Mouse (Mus musculus) monocyte, adult 5-6 weeks (primary cell): Measurements from ENCODE around the gene Abcd2. TPM values are rescaled to one million over a fixed set of nuclear protein-coding genes. Genes with fewer than 3 reads are reported as not detected.

Experiments used
- ATAC-seq: fragments of 153-309, 156-312 bp; replicated peaks from 2 replicates; pipeline ENCODE4 v1.8.0; 2017; ENCODE audit warnings: mild to moderate bottlenecking; ENCODE audit not compliant: low TSS enrichment, insufficient number of reproducible peaks, severe bottlenecking, poor library complexity, low FRiP score
- total RNA-seq: library from RNA; stranded (forward); fragments of 200-1000, 200-491, 200-594 nt; gene quantifications from 3 replicates; pipeline ENCODE4 v1.2.3, GENCODE M21; 2017

Gene Abcd2
- total RNA-seq: 23.4 to 36.4 TPM (median 32.9 TPM) in 3 replicates

DNA sequence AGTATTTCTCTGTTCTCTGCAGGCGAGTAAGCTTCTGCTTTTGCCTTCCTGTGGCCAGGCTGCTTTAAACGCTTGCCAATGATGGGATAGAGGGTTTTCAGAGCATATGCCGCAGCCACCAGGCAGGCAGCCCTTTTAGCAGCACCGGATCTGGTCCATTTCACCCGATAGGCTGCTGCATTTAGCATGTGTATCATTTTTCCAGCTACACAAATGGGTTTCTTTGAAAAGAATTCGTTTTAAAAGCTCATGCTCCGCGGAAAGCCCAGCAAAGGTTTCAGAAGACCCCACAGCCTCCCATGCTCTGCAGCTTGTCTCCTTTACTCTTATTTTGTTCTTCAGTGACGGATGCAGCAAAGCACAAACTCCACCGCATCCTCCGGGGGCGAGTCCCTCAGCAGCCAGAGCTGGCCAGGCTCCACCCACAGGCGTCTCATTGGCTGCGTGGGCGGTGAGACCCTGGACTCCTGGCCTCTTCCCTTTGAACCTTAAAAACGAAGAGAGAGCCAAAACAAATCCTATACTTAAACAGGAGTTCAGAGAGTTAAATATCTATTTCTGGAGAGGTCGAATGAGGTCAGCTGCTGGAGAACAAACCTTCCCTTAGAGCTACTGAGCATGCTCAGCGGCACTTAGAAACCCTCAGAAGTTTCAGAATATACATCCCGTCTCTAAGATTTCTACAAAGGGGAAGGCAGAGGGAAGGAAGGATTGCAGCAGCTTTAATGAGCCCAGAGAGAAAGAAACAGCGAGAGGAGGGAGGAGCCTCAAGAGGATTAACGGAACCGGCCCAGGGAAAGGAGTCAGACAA lies at the start of gene Abcd2:
TSS of gene Abcd2 (minus strand) at position 388 of the 811 bp plus-strand sequence.
- ATAC-seq: peak; percentile 79

DNA sequence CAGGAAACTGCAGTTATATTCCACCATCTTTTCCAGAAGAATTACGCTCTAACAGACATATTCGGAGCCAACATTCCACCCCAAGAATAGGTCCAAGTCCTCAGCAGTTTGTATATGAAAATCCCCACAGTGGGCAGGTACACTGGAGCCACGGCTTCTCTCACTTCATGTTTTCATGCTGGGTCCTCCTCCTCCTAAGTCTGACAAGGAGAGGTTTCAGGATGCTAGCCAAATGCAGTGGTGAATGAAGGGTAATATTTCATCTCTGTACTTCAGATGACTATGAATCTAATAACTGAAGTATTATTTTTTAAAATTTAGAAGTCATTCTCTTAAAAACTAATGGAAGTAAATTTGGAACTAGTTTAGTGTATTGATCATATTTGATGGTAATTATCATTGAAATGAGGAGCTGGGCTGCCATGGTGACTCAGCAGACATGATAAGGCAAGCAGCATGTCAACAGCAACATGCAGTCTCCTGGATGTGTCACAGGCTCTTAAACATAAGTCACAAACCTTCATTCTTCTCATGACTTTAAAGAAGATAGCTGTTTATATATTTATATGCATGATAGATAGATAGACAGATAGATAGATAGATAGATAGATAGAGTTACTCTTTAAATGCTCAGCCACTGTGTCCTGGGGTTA lies 49.2 kb upstream of the Abcd2 start:
- ATAC-seq: no peak

DNA sequence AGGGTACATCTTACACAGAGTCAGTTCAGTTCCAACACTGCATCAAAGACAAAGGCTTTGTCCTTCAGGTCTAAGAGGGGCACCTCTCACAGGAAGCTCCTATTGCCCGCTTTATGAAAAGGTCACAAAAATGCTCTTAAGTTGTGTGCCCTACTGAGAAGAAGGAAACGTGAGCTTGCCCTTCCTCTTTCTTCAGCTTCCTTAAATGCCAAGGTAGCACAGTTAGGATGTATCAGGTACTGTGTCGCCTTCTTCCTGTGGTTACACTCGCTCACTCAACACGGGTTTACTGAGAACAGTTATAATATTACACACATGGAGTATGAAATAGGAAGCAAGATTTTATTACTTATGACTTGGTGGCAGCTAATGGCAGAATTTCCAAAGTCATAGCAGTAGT lies 45.7 kb upstream of the Abcd2 start:
- ATAC-seq: 0 out of 2 replicates have a peak, but pooled peaks have one; percentile 40

DNA sequence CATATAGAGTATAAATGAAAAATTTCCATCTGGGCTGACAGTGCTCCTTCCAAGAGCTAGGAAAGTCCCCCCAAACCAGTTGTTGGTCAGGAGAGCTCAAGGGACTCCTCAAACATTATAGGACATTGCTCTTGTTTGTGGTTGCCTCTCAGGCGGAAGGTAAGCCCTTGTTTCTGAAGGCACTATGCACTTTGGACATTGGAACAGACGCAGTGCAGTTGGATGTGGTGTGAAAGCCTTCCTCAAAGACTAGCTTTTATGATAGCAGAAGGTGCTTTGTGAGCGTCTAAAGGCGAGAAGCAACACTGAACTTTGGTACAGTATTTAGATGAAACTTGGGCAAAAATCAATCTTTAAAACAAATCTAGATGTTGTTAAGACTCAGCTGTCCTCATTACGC lies 14.9 kb upstream of the Abcd2 start:
- no peak for ATAC-seq

DNA sequence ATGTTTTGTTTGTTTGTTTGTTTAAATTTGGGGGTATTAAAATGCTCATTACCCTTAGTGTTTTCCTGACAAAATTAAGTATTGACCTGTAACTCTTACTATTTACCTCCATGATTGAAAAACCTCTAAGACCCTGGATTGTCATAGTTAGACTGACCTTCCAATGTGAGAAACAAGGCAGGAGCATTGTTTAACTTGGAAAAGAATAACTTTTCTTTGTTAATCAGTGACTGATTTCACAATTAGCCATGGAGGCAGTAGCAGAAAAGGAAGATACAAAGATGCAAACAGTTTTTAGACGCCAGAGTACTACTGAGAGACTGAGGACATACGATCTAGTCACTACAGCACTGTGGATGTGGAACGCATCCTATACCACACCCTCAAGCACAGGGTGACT lies 11.9 kb upstream of the Abcd2 start:
- ATAC-seq: no peak

DNA sequence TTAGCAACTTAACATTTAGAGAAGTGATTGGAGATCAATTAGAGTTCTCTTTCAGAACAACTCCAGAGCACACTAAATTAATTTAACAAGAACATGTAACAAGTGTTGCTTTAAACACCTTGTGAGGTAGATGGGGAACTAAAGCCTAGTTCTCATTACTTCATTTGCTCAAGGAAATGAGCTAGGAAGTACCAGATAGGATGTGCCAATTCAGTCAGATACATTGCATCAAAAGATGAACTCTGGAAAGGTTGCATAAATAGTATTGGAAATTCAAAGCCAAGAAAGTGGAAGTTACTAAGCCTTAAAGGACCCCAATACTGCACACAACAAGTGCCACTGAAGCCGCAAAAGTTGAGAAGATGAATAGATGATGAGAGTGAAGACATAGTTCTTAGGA lies 10.9 kb upstream of the Abcd2 start:
- no peak for ATAC-seq

DNA sequence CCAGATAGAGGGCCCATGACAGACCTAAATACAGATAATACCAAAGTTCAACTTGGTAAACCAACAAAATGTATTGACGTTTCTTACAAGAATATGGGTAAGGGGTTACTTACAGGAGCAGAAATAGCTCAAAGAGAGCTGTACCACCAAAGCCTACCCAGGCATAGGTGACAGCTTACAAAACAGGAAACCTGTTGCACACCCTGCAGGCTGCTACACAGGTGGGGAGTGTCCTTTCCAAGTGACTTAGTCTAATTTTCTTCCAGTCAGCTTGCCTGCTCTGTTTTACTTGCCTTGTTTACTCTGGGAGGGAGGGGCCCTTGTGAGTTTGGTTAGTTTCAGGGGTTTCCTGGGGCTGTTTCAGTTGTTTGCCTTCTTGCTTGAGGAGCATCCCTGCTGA lies 9.2 kb upstream of the Abcd2 start:
- ATAC-seq: no peak

DNA sequence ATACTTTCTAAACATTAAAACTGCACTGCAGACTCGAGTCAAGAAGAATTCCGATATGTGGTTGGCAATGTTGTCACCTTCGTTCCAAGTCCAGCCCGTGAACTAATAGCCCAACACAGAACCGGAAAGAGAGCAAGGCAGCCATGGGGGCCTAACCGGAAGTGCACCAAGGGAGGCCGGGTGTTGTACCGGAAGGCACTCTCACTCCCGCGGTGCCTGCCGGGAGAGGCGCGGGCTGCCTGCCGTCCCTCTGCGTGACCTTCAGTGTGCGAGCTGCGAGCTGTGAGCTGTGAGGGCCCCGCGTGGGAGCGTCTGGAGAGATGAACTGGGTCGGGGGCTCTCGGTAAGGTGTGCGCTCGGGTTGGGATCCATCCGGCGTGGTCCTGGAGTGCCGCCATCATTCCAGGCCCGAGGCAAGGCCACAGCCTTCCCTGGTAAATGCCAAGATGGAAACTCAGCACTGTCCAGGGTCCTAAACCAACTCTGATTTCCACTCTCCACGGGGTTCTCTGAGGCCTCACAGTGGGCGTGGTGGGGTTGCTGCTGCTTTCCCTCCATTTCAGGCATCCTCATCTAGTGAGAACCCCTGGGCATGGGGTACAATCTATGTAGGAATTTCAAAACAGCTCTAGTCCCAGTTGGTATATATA lies 7.8 kb upstream of the Abcd2 start, which contains the start of gene CN725425:
TSS of gene CN725425 (plus strand) at position 239 of the 650 bp plus-strand sequence.
- ATAC-seq: 0 out of 2 replicates have a peak, but pooled peaks have one; percentile 9

DNA sequence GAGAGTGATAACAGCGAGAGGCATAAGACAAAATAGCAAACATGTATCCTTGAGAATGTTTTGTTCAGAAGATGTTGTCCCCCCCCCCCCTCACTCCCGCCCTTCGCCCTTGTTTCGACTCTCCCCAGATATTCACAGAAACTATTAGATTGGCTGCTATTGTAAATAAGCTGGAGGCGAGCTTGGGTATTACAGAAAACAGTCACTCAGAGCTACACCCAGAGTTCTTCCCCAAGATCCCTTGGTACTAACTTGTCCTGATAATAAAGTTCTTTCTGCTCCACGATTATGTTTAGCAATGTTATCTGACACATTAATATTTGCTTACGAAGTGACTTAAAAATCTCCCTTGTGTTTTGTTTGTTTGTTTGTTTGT lies 612 bp upstream of the Abcd2 start:
- ATAC-seq: no peak

DNA sequence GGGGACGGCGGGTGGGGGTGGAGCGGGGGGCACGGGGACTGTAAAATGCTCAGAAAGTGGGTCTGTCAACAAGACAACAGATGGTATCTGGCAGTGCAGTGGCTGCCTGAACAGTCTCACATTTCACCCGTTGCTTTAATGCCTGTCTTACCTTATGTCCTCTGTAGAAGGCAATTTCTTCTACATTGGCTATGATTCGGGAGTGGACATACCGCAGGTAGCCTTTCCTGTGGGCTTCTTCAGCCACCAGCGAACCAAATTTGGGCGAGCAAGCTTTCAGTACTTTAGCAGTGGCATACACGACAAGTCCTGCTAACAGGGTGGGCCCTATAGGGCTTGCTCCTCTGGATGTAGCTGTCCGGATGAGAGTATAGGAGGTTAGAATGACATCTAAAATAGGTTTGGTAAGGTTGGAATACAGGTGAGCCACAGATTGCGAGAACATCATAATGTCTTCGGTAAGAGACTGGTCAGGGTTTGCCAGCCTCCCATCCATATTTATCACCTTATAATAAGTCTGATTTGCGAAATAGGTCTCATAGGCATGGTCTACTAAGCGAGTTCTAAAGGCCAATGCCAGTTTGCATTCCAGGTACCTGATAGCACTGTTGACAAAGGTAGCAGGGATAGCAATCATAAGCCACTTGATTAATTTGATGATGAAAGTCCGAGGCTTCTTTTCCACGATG lies 936 bp downstream of the Abcd2 start:
- no peak for ATAC-seq

DNA sequence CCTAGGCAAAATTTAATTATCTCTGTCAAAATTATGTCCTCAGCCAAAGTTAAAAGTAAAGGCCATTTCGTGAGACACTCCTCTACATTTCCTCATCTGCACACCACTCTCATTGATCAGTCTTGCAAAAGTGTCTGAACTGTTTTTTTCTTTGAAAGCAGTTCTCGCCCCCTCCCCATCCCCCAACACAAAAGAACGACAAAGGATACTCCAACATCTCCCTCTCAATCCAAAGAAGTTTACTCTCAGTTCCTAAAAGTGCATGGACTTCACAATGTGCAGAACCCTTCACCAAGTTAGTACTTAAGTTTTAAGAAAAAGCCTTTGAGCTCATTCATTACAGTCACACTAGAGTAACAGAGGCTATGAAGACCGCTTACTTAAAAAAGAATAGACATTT lies 1.6 kb downstream of the Abcd2 start:
- ATAC-seq: no peak

DNA sequence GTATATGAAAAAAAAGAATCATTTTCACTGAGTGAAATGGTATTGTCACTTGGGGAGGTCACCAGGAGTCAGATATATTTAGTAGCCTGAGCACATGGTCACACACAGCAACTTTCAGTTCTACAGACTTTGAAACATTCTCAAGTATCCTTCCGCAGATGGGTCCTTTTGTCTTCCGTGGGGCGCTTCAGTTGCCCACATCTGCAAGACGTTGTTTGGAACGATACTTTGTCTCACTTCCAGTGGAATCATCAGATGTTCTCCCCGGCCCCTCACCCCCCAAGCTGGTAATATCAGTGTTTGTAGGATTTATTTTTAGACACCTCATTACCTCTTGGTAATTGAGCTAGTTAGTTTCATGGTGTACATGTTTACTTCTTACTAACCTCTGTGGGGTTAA lies 5.2 kb downstream of the Abcd2 start:
- no peak for ATAC-seq

DNA sequence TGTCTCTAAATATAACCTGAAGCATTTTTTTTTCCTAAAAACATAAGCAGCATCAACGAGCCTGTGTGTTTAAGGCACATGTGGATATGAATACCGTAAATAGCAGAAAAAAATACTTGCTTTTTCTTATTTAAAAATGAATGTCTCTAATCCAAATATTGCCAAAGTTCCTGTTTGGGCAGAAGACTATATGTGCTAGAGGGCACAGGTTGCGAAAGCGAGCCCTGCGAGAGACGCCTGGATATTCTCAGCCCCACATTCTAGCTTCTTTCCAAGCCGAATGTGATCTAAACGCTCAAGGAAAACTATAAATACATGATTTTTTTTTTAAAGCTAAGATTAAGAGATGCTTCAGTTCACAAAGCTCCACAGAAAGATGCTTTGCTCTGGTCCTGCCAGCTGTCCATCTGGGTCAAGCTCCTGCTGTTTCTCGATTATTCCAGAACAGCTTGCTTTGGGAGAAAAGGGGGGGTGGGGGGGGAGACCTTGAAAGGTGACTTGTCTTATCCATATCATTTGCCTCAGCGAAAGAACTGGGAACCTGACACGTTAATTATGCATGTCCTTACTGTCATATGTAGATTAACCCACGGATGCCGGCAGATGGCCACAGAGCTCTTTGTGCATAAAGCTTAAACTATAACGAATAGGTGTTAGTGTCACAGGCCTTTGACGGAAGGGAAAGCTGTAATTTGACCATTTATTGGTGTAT lies 11.5 kb downstream of the Abcd2 start:
- ATAC-seq: no peak

DNA sequence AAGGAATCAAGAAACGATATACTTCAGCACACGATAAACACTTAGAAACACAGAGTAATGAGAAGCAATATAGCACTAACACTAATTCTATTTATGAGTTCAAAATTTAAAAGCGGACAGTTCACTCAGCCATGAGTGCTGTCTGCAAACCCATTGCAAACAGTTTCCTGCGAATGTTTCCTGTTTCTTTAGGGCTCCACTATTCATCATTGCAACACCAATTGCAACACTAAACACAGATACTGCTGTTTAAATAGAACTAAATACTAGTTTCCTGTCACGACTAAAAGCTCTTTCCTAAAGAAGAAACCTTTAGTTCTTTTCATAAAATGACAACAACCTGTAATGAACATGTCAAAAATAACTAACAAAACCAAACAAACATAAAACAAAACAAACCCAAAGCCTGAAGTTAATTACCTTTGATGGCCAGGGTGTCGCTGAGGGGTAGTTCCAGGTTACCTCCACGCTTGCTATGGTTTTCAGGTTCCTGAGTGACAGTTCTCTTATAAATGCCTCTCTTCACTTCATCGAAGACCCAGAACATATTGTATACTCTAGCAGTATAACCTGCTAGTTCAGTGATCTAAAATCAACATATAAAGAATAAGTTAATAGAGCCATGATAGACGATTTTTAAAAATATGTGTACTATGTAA lies 12.8 kb downstream of the Abcd2 start:
- peak; percentile 74; the same call in 1 of the 2 replicates for ATAC-seq

DNA sequence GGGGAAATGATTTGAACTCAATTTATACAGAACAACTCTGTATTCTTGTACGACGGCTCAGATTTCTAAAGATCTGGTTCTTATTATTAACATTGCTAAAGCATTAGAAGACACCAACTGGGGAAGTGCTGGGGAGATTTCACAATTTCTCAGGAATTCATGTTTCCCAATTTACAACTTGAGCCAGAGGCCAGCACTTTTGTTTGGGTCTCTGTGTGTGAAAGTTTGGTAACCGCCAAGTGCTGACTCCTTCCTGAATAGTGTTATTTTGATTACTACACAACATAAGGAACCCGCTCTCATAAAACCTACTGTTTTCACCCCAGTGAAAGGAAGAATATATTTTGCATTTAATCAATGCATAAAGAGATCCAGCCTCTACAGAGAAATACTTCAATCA lies 19.4 kb downstream of the Abcd2 start:
- peak; percentile 75 for ATAC-seq

DNA sequence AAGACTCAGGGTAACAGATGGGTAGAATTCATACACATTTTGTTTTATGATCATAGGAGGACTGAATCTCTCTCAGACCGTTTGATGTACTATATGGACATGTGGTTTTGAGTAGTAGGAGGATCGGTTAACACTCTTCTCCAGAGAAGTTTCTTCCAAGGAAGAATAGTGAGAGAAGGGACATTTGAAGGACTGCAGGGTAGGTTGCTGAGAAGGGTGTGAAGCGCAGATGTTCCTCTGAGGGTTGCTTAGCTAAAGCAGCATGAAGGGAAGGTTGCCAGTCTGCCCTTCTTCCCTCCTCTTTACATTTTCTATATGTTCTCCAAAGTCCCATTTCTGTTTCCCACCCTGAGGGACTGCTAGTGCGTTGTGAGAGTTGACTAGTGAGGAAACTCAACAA lies 20.3 kb downstream of the Abcd2 start:
- no peak for ATAC-seq

DNA sequence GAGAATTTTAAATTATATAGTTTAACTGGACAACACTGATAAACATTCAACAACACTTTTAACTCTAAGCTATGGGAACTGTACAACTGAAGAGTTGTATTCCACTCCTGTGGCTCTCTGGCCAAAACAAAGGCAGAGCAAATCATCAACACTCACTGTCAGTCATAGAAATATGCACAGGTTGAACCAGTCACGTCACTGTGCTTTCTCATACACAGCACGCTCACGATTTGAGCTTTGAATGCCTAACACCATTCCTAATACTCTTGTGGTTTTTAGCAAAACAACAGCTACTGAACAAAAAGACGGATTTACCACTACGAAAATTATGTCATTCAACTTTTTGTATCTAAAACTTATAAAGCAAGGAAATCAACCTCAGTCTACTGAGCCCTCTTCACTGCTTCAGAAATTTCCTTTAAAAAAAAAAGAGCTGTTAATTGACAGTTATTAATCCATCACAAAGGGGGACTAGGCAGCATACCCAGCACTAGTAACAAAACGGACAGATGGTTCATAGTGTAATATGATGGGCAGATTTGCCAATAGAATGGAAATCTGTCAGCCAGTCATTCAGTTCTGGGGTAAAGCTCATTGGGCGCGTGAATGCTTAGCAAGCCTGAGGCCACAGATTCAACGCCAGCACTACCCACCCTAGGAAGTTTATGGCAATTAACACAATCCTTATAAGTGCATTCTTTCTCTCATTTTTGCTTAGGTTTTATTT lies 20.8 kb downstream of the Abcd2 start:
- ATAC-seq: no peak
